Mouse (Mus musculus) gonadal fat pad, adult 2 months (tissue): ENCODE results near the gene Zfp719. TPM values are rescaled to one million over a fixed set of nuclear protein-coding genes. Genes with fewer than 3 reads are reported as not detected.

Experiments
- DNase-seq: peaks from one replicate; pipeline ENCODE4 v3.0.0-alpha.2; 2012; ENCODE audit warnings: low read depth
- polyA plus RNA-seq: library from polyadenylated mRNA; depleted of rRNA; stranded (reverse); fragments of >200 nt; gene quantifications from 2 replicates; pipeline ENCODE4 v1.2.3, GENCODE M21; 2012; rRNA removed

The Zfp719 gene
- 3.2 and 4.2 TPM in 2 replicates for polyA plus RNA-seq

GRCm38 (mm10) chr7:43579440-43580171, at the start of gene Zfp719:
Zfp719 (plus strand) TSS chr7:43579610.
- DNase-seq = peak; percentile 89

GRCm38 (mm10) chr7:43530216-43530785, 49.1 kb upstream of the Zfp719 start:
- DNase-seq = no peak

GRCm38 (mm10) chr7:43532936-43533505, 46.4 kb upstream of the Zfp719 start:
- no peak for DNase-seq

GRCm38 (mm10) chr7:43538524-43538923, 40.9 kb upstream of the Zfp719 start:
- no peak for DNase-seq

GRCm38 (mm10) chr7:43544225-43544977, 35.0 kb upstream of the Zfp719 start, which contains the start of gene Cd33:
Cd33 (minus strand) TSS chr7:43544428.
- no peak for DNase-seq

- no peak for DNase-seq
Observed at GRCm38 (mm10) chr7:43545656-43546545, 33.5 kb upstream of the Zfp719 start.

- no peak for DNase-seq
Observed at GRCm38 (mm10) chr7:43547666-43548065, 31.7 kb upstream of the Zfp719 start.

GRCm38 (mm10) chr7:43548206-43548605, 31.2 kb upstream of the Zfp719 start:
- no peak for DNase-seq

- no peak for DNase-seq
Observed at GRCm38 (mm10) chr7:43553153-43553552, 26.3 kb upstream of the Zfp719 start.

GRCm38 (mm10) chr7:43554550-43554949, 24.9 kb upstream of the Zfp719 start:
- DNase-seq = no peak

- DNase-seq = no peak
Observed at GRCm38 (mm10) chr7:43555351-43555750, 24.1 kb upstream of the Zfp719 start.

GRCm38 (mm10) chr7:43556901-43557300, 22.5 kb upstream of the Zfp719 start:
- DNase-seq = no peak

- DNase-seq = peak; percentile 23
Observed at GRCm38 (mm10) chr7:43562006-43562633, 17.3 kb upstream of the Zfp719 start, which contains the start of gene Zfp658. Zfp658 (plus strand) TSS chr7:43562256.

- no peak for DNase-seq
Observed at GRCm38 (mm10) chr7:43562651-43563070, 16.7 kb upstream of the Zfp719 start.

- no peak for DNase-seq
Observed at GRCm38 (mm10) chr7:43563300-43563699, 16.1 kb upstream of the Zfp719 start.

- no peak for DNase-seq
Observed at GRCm38 (mm10) chr7:43571216-43571615, 8.2 kb upstream of the Zfp719 start.

- no peak for DNase-seq
Observed at GRCm38 (mm10) chr7:43580526-43580925, 1.1 kb downstream of the Zfp719 start.

- DNase-seq = no peak
Observed at GRCm38 (mm10) chr7:43584790-43585189, 5.4 kb downstream of the Zfp719 start.

GRCm38 (mm10) chr7:43601884-43602283, 22.5 kb downstream of the Zfp719 start:
- DNase-seq = no peak

GRCm38 (mm10) chr7:43606896-43607742, 27.7 kb downstream of the Zfp719 start, which contains the start of gene Zfp819:
Zfp819 (plus strand) TSS chr7:43607169.
- DNase-seq = no peak
